Mouse (Mus musculus) liver, adult 2 months (tissue): Measurements from ENCODE around the gene Pah. TPM values are rescaled to one million over a fixed set of nuclear protein-coding genes. Genes with fewer than 3 reads are reported as not detected.

Experiments
- DNase-seq: peaks from one replicate; pipeline ENCODE4 v3.0.0-alpha.2; 2011; ENCODE audit warnings: low read depth, low spot score; ENCODE audit errors: extremely low read depth
- H3K27ac ChIP-seq: fragments of 200-500 bp; replicated peaks from 2 replicates; pipeline ENCODE4 v1.5.1; 2012; ENCODE audit warnings: low read depth, mild to moderate bottlenecking, control low read depth, inconsistent platforms, low read length; ENCODE audit not compliant: insufficient read depth
- H3K27me3 ChIP-seq: fragments of 200-500 bp; 2 replicates; pipeline ENCODE4 v1.6.1; 2012; ENCODE audit warnings: mild to moderate bottlenecking, moderate library complexity, low read length, inconsistent platforms; ENCODE audit not compliant: control insufficient read depth, insufficient read depth
- H3K36me3 ChIP-seq: fragments of 200-500 bp; 2 replicates; pipeline ENCODE4 v1.6.1; 2012; ENCODE audit warnings: low read length, inconsistent platforms; ENCODE audit not compliant: control insufficient read depth, insufficient read depth
- H3K4me1 ChIP-seq: fragments of 200-500 bp; 2 replicates; pipeline ENCODE4 v1.6.1; 2011; ENCODE audit warnings: low read length; ENCODE audit not compliant: control insufficient read depth, insufficient read depth
- H3K4me3 ChIP-seq: fragments of 200-500 bp; 2 replicates; pipeline ENCODE4 v1.5.1; 2011; ENCODE audit warnings: low read depth, mild to moderate bottlenecking, control low read depth, low read length, moderate library complexity; ENCODE audit not compliant: insufficient read depth
- H3K79me2 ChIP-seq: fragments of 200-500 bp; 2 replicates; pipeline ENCODE4 v1.6.1; 2012; ENCODE audit warnings: inconsistent platforms, mild to moderate bottlenecking, low read length, moderate library complexity; ENCODE audit not compliant: control insufficient read depth, insufficient read depth
- H3K9ac ChIP-seq: fragments of 200-500 bp; 2 replicates; pipeline ENCODE4 v1.6.1; 2012; ENCODE audit warnings: low read depth, mild to moderate bottlenecking, control low read depth, inconsistent platforms, low read length
- CTCF ChIP-seq: fragments of 200-500 bp; IDR thresholded peaks from 2 replicates; pipeline ENCODE4 v1.5.1; 2011; ENCODE audit warnings: low read depth, low read length, control low read depth
- POLR2A ChIP-seq: fragments of 200-500 bp; IDR thresholded peaks from 2 replicates; pipeline ENCODE4 v1.6.1; 2011; ENCODE audit warnings: low read length, control low read depth; ENCODE audit not compliant: insufficient read depth; ENCODE audit errors: extremely low read depth
- WGBS: fragments of 180-500 bp; shearing (Covaris S2); methylation state at CpG from one replicate; pipeline ENCODE4 v1.1.7; 2018; 5-methylcytosine and 5-hydroxymethylcytosine counted together
- polyA plus RNA-seq: library from polyadenylated mRNA; depleted of rRNA; stranded (reverse); fragments of >200 nt; gene quantifications from 2 replicates; pipeline ENCODE4 v1.2.3, GENCODE M21; 2012
- total RNA-seq: library from RNA; depleted of rRNA; stranded (reverse); fragments of >200 nt; gene quantifications from 2 replicates; pipeline ENCODE4 v1.2.3, GENCODE M21; 2014

The Pah gene
- total and polyA plus RNA-seq, 2 experiments: 489 to 1,431 TPM

DNA sequence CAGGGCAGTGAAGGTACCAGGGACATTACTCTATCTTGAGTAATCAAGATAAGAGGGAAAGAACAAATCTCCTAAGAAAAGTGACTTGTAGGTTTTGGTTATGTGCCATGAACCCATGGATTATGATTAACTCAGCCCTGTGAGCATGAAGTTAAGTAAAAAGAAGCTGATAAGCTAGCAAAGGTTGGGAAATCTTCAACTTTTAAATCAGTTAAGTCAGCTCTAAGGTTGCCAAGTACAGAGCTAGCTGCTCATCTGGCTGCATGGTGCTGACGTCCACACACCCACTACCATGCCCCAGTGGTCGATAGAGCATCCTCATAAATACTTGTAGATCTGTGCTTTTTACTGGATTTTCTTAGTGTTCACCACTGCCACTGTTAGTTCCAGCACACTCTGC is 3.0 kb upstream of the Pah start:
- Histone ChIP-seq H3K79me2 (peaks cover 20% of the 10 kb centered on the region), H3K4me1 (peaks cover 17% of the 10 kb centered on the region), H3K27me3 (no peaks in the 10 kb centered on the region), H3K4me3 (no peak overlapping the region), H3K9ac (no peak overlapping the region), H3K27ac (peak overlapping the region; percentile 34), H3K36me3 (peaks cover 2% of the 10 kb centered on the region)
- WGBS: 20% methylated on average over 2 of the region's 2 CpGs
- DNase-seq: peak; percentile 99
- TF ChIP-seq CTCF: no peak
- TF ChIP-seq POLR2A: no peak

DNA sequence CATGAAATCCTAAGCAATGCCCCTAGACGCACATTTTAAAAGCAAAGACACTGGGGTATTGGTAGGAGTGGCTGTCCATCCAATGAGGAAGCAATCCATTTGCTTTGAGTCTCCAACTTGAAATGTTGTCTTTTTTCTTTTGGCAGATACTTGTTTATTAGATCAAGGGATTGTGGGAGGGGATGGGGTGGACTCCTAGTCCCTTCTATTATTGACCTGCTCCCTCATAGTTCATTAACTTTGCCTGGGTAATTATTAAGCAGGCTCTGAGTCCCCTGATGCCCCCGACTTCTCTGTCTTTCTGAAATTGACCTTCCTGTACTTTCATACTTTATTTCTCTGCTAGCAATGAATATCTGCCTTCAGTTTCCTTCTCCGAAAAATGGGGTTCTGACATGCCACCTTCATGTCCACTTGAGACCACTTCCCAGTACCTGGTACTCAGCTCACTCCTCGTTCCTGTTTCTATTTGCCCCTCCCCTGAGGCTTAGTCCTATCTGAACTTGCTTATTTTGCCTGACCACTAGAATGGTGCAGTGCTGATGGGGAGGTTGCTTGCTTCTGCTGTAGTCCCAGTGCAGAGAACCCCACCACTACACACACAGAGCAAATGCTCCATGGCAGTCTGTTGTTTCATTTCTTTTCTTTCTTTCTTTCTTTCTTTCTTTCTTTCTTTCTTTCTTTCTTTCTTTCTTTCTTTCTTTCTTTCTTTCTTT is 1.0 kb upstream of the Pah start:
- WGBS: 21% methylated on average over 4 of the region's 4 CpGs
- Histone ChIP-seq H3K36me3 (peaks cover 12% of the 10 kb centered on the region), H3K79me2 (peaks cover 28% of the 10 kb centered on the region), H3K27ac (peak overlapping the region; percentile 97), H3K4me1 (peaks cover 17% of the 10 kb centered on the region), H3K9ac (peak overlapping the region; percentile 68), H3K27me3 (no peaks in the 10 kb centered on the region), H3K4me3 (peak overlapping the region; percentile 18; the same call in 1 of the 2 replicates)
- DNase-seq: peak; percentile 98
- TF ChIP-seq CTCF (no peak), POLR2A (no peak)

DNA sequence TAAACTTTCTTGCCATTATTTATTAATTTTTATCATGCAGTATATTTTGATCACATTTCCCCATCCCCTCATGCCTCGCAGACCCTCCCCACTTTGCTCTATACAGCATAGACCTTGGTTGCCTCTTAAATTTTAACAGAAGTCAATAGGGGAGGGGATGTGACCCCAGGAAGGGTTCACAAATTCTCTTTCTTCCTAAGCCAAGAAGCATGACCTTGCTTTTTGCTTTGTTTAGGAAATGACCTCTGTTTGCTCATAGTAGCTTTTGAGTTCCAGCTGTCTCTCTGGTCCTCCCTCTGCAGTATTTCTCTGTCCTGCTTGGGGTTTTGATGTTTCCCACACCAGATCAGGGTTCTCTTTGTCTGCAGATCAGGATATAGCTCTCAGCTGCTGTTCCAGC is 12.6 kb downstream of the Pah start:
- Histone ChIP-seq H3K4me3 (no peak overlapping the region), H3K36me3 (peaks cover 82% of the 10 kb centered on the region), H3K27me3 (no peaks in the 10 kb centered on the region), H3K4me1 (peaks cover 31% of the 10 kb centered on the region), H3K79me2 (peaks cover 14% of the 10 kb centered on the region; the same call in 1 of the 2 replicates), H3K9ac (no peak overlapping the region), H3K27ac (peak overlapping the region; percentile 70; the same call in 1 of the 2 replicates)
- 18% methylated on average over 1 of the region's 1 CpGs for WGBS
- TF ChIP-seq POLR2A (no peak), CTCF (no peak)
- peak; percentile 88 for DNase-seq

DNA sequence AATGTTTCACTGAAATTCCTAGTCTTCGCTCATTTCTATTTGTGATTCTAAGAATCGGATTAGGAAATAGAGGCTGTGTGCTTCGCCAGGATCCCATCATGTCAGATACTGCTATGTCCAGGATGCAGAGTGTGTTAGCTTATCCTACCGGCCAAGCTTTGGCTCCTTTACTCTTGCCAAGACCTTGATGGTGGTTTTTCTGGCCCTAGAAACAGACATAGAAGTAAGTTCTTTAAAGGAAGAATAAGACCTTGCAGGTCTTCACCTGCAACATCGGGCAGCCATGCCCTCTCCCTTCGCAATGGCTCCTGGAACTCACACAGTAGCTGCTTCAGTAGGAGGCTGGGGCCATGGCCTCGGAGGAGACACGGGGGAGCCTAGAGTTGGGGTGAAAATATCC is 24.2 kb downstream of the Pah start:
- 24% methylated on average over 8 of the region's 8 CpGs for WGBS
- peak overlapping the region; percentile 96 for H3K27ac ChIP-seq
- no peak for TF ChIP-seq CTCF
- no peak for TF ChIP-seq POLR2A
- peak overlapping the region; percentile 28; the same call in 1 of the 2 replicates for H3K4me3 ChIP-seq
- H3K27me3 ChIP-seq: no peaks in the 10 kb centered on the region
- peaks cover 73% of the 10 kb centered on the region for H3K36me3 ChIP-seq
- peaks cover 45% of the 10 kb centered on the region for H3K4me1 ChIP-seq
- peak overlapping the region; percentile 70 for H3K9ac ChIP-seq
- H3K79me2 ChIP-seq: peaks cover 21% of the 10 kb centered on the region; the same call in 1 of the 2 replicates
- DNase-seq: peak; percentile 64

DNA sequence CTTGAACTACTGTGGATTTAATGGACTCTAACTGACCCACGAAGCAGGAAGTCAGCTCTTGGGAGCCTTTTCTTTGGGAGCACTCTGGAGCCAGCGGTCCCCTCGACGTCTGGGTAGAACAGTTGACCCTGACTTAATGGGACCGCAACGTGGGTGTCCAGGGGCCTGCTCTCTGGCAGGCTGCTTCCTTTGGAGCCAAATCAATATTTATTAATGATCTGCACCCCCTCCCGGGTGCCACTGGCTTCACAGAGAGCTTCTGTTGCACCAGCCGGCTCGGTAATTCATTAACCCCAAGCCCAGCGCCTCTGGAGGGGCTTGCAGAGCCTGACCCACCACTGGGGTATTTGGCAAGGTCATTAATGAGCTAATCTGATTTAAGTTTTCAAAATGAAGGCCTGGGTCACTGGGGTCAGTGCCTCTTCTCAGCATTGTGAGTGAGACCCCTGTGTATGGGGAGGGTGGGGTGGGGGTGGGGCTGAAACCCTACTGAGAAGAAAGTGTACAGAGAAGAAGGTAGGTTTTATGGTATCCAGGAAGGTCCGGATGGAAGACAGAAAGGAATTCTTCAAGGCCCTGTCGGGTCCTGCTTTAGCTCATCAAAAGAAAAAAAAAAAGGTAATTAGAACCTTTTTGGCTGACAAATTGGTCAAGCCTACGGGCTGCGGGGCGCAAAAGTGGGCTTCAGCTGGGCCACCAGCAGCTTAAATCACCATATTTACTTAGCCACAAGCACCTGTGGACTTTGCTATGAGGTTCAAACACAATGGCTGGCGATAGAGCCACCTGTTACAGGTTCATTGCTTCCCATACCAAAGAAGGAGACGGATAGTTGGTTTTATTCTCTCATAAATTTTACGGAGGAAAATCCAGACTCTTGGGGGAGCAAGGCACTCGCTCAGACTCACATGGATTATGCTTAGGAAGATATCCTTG is 25.0 kb downstream of the Pah start:
- Histone ChIP-seq H3K4me3 (no peak overlapping the region), H3K79me2 (peaks cover 18% of the 10 kb centered on the region; the same call in 1 of the 2 replicates), H3K4me1 (peaks cover 37% of the 10 kb centered on the region), H3K27me3 (no peaks in the 10 kb centered on the region), H3K36me3 (peaks cover 71% of the 10 kb centered on the region), H3K9ac (peak overlapping the region; percentile 70), H3K27ac (peak overlapping the region; percentile 96)
- WGBS: 21% methylated on average over 19 of the region's 19 CpGs
- TF ChIP-seq CTCF (no peak), POLR2A (no peak)
- peak; percentile 81 for DNase-seq
